In the genomic region with DNA sequence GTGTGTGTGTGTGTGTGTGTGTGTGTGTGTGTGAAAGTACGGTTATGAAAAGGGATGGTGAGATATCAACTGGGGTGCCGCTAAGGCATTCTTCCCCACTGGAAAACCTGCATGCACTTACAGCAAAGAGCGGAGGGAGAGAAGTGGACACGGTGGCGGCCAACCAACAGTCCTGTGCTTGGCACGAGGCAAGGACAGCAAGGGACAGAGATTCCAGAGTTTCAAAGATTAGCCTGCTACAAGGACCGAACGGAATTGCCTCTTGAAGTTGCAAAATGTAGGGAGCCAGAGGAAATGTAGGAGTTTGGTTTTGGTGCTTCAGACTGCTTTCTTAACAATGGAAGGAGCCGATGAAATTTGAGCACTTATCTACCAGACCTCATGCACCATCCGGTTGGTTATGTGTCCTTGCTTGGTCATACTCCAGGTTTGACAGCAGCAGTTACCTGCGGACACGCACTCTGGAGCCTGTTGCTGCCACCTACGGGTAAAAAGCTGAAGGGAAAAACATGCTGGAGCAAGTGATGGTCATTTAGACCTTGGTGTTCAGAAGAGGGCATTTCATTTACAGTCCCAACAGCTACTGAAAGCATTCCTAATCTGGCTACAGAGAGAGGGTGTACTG, we compare ENCODE assay signal across 8 mouse cellular contexts. TPM values are rescaled to one million over a fixed set of nuclear protein-coding genes. Genes with fewer than 3 reads are reported as not detected.
A peak's percentile ranks its signal among the peaks of the same experiment; 100 is the strongest.
DNase-seq lines count a peak whose midpoint lies in the region; ATAC-seq and TF ChIP-seq lines count a peak whose summit lies in the region.

No protein-coding gene starts in this region.

- no peak for TF ChIP-seq EP300 in heart, adult 2 months (IDR thresholded peaks at IDR 0.05; ENCODE audit: insufficient read depth, low read depth, low read length)

- intact Hi-C loops in heart, adult 2 months (cut with DNase I), result loop anchor here (10.0 kb wide), 2 partner anchors 176 to 184 kb away; no protein-coding TSS in a partner anchor

- H3K27ac ChIP-seq in heart, adult 2 months, result no peak overlapping the region
- H3K27ac ChIP-seq in kidney, adult 2 months (ENCODE audit: insufficient read depth, low read depth, low read length), result no peak overlapping the region
- H3K27ac ChIP-seq in limb, embryonic 11.5 days (replicated peaks; ENCODE audit: low read depth, low read length), result no peak overlapping the region
- peak overlapping the region; percentile 88 for H3K27ac ChIP-seq in midbrain, embryonic 15.5 days

- peak overlapping the region; percentile 5; the same call in 1 of the 2 replicates for H3K4me3 ChIP-seq in heart, adult 2 months
- peak overlapping the region; percentile 34; the same call in 1 of the 2 replicates for H3K4me3 ChIP-seq in kidney, adult 2 months (ENCODE audit: insufficient read depth, low read depth, low read length)
- peak overlapping the region; percentile 65 for H3K4me3 ChIP-seq in limb, embryonic 11.5 days (ENCODE audit: low read depth, low read length)
- peak overlapping the region; percentile 98 for H3K4me3 ChIP-seq in midbrain, embryonic 15.5 days

- H3K36me3 ChIP-seq in heart, adult 2 months (ENCODE audit: control insufficient read depth, insufficient read depth, low read length), result no peaks in the 10 kb centered on the region
- no peaks in the 10 kb centered on the region for H3K36me3 ChIP-seq in kidney, adult 2 months (ENCODE audit: control insufficient read depth, insufficient read depth, low read length)
- H3K36me3 ChIP-seq in limb, embryonic 11.5 days (ENCODE audit: control insufficient read depth, insufficient read depth, low read length), result no peaks in the 10 kb centered on the region
- no peaks in the 10 kb centered on the region for H3K36me3 ChIP-seq in midbrain, embryonic 15.5 days (replicated peaks)

- TF ChIP-seq CTCF in heart, adult 2 months (IDR thresholded peaks at IDR 0.05), result peak; percentile 71
- peak; percentile 63 for TF ChIP-seq CTCF in kidney, adult 2 months (conservative IDR thresholded peaks at IDR 0.05; ENCODE audit: insufficient read depth, insufficient read length, low read depth, low read length)

- no peak overlapping the region for H3K9ac ChIP-seq in heart, adult 2 months (ENCODE audit: low read depth, low read length)
- no peak overlapping the region; the same call in 1 of the 2 replicates for H3K9ac ChIP-seq in limb, embryonic 11.5 days (ENCODE audit: low read length)
- peak overlapping the region; percentile 92 for H3K9ac ChIP-seq in midbrain, embryonic 15.5 days

- TF ChIP-seq POLR2A in heart, adult 2 months (IDR thresholded peaks at IDR 0.05; ENCODE audit: insufficient read depth, low read depth, low read length), result no peak
- TF ChIP-seq POLR2A in kidney, adult 2 months (IDR thresholded peaks at IDR 0.05; ENCODE audit: low read depth, low read length), result no peak

- DNase-seq in adrenal gland, adult 8-10 months, result peak; percentile 5
- DNase-seq in embryo, embryonic 11.5 days (ENCODE audit: low read depth, low spot score), result peak; percentile 22
- DNase-seq in heart, adult 2 months, result peak; percentile 20 to 28
- peak; percentile 72 for DNase-seq in kidney, adult 2 months
- DNase-seq in limb, embryonic 11.5 days (ENCODE audit: low spot score), result peak; percentile 71
- DNase-seq in telencephalon, adult 2 months (ENCODE audit: low read depth, low spot score), result peak; percentile 70
- DNase-seq in MN1 (ENCODE audit: low spot score), result no peak

- WGBS in heart, adult 2 months, result 2% methylated on average over 13 of the region's 13 CpGs
- WGBS in kidney, adult 2 months, result 3% methylated on average over 13 of the region's 13 CpGs
- WGBS in limb, embryonic 11.5 days, result 5% methylated on average over 13 of the region's 13 CpGs
- WGBS in midbrain, embryonic 15.5 days, result 2% methylated on average over 13 of the region's 13 CpGs

- peak; percentile 62; the same call in 1 of the 2 replicates for ATAC-seq in limb, embryonic 11.5 days (ENCODE audit: insufficient number of reproducible peaks, low FRiP score, low TSS enrichment, low read depth)
- peak; percentile 82 for ATAC-seq in midbrain, embryonic 15.5 days (replicated peaks)

- H3K79me2 ChIP-seq in heart, adult 2 months (replicated peaks; ENCODE audit: control insufficient read depth, insufficient read depth, low read length), result no peaks in the 10 kb centered on the region

- no peaks in the 10 kb centered on the region for H3K4me1 ChIP-seq in heart, adult 2 months (ENCODE audit: control insufficient read depth, insufficient read depth, low read length)
- H3K4me1 ChIP-seq in kidney, adult 2 months (ENCODE audit: control insufficient read depth, insufficient read depth, low read length), result no peaks in the 10 kb centered on the region
- H3K4me1 ChIP-seq in limb, embryonic 11.5 days (ENCODE audit: control insufficient read depth, insufficient read depth, low read length), result no peaks in the 10 kb centered on the region
- peaks cover 6% of the 10 kb centered on the region; the same call in 1 of the 2 replicates for H3K4me1 ChIP-seq in midbrain, embryonic 15.5 days

- H3K27me3 ChIP-seq in heart, adult 2 months (ENCODE audit: control insufficient read depth, insufficient read depth, low read length), result 0 out of 2 replicates have a peak, but pooled peaks cover 2% of the 10 kb centered on the region
- no peaks in the 10 kb centered on the region for H3K27me3 ChIP-seq in kidney, adult 2 months (replicated peaks; ENCODE audit: control insufficient read depth, insufficient read depth, low read length)
- H3K27me3 ChIP-seq in limb, embryonic 11.5 days (ENCODE audit: control insufficient read depth, insufficient read depth, low read length), result peaks cover 10% of the 10 kb centered on the region
- H3K27me3 ChIP-seq in midbrain, embryonic 15.5 days (replicated peaks), result no peaks in the 10 kb centered on the region

- no peaks in the 10 kb centered on the region for H3K9me3 ChIP-seq in limb, embryonic 11.5 days (ENCODE audit: control insufficient read depth, low read length)
- no peaks in the 10 kb centered on the region for H3K9me3 ChIP-seq in midbrain, embryonic 15.5 days

- H3K4me2 ChIP-seq in limb, embryonic 11.5 days (ENCODE audit: low read depth, severe bottlenecking), result peak overlapping the region; percentile 94
- peak overlapping the region; percentile 75 for H3K4me2 ChIP-seq in midbrain, embryonic 15.5 days

RNA-seq across cellular contexts. Expression of gene Nkain2, which starts 0.4 kb away (rescaled TPM):
- total RNA-seq in adrenal gland, adult 8-10 months (2022), result 1 to 10 TPM in 1 of 4 experiments, under 1 TPM in 2, not detected in 1; 0.17 to 3.4 (median 0.27) TPM
- under 1 TPM in 1 of 2 experiments, not detected in 1; 0.18 TPM for total RNA-seq in heart, adult 2 months (2021)
- polyA plus RNA-seq in heart, adult 2 months (2012; rRNA removed), result 0.08 TPM in 1 of 2 replicates, not detected in the other
- 0.04 and 0.08 TPM in 2 replicates for polyA plus RNA-seq in kidney, adult 2 months (2012; rRNA removed)
- 0.20 TPM in 1 of 2 replicates, not detected in the other for polyA plus RNA-seq in limb, embryonic 11.5 days (2014; fragmentation: Nextera tagmentation; extraction: Ambion mirVana)
- polyA plus RNA-seq in midbrain, embryonic 15.5 days (2015; fragmentation: Nextera tagmentation; extraction: Ambion mirVana), result 13.5 and 15.4 TPM in 2 replicates

Comparison
In these comparisons a context has a peak if more than half of its experiments do, and no peak if none do; other contexts are left out.
1. H3K4me3 ChIP-seq: peak in every context shown above with its lines; median percentile 98 in midbrain, embryonic 15.5 days; 65 in limb, embryonic 11.5 days; 34 in kidney, adult 2 months; 5 in heart, adult 2 months.
2. RNA of gene Nkain2, which starts 0.4 kb away (polyA plus RNA-seq): 13.5 to 15.4 TPM in midbrain, embryonic 15.5 days; 0.20 TPM in limb, embryonic 11.5 days, 0.04 to 0.08 TPM in kidney, adult 2 months and 0.08 TPM in heart, adult 2 months; every median in the first group is over 10 times any median in the second.